Mouse (Mus musculus) hindbrain, embryonic 13.5 days (tissue): ENCODE measurements around the gene Hyou1. TPM values are rescaled to one million over a fixed set of nuclear protein-coding genes. Genes with fewer than 3 reads are reported as not detected.
"Not testable (repeated sequence)": the region's sequence is repeated elsewhere in the genome, so short reads cannot be mapped to it uniquely, and the experiment has no call there.

ENCODE experiments used
- ATAC-seq: fragments of 200-750 bp; cut with Nextera tagmentation; 2 replicates; pipeline ENCODE4 v1.8.0; 2017; ENCODE audit warnings: moderate TSS enrichment; ENCODE audit not compliant: low FRiP score
- H3K27ac ChIP-seq: fragments of 300-500 bp; sonication (generic); 2 replicates; pipeline ENCODE4 v1.5.1; 2015; ENCODE audit warnings: inconsistent platforms, mild to moderate bottlenecking, moderate library complexity
- H3K27me3 ChIP-seq: fragments of 300-500 bp; sonication (generic); 2 replicates; pipeline ENCODE4 v1.6.1; 2015; ENCODE audit warnings: mild to moderate bottlenecking, inconsistent platforms
- H3K36me3 ChIP-seq: fragments of 300-500 bp; sonication (generic); 2 replicates; pipeline ENCODE4 v1.6.1; 2015; ENCODE audit warnings: mild to moderate bottlenecking, inconsistent platforms
- H3K4me1 ChIP-seq: fragments of 300-500 bp; sonication (generic); replicated peaks from 2 replicates; pipeline ENCODE4 v1.6.1; 2015; ENCODE audit warnings: inconsistent platforms
- H3K4me2 ChIP-seq: fragments of 300-500 bp; sonication (generic); 2 replicates; pipeline ENCODE4 v1.6.1; 2015; ENCODE audit warnings: inconsistent platforms, mild to moderate bottlenecking, moderate library complexity
- H3K4me3 ChIP-seq: fragments of 300-500 bp; sonication (generic); 2 replicates; pipeline ENCODE4 v1.5.1; 2015; ENCODE audit warnings: mild to moderate bottlenecking, inconsistent platforms
- H3K9ac ChIP-seq: fragments of 300-500 bp; sonication (generic); 2 replicates; pipeline ENCODE4 v1.6.1; 2015; ENCODE audit warnings: mild to moderate bottlenecking, inconsistent platforms
- H3K9me3 ChIP-seq: fragments of 300-500 bp; sonication (generic); 2 replicates; pipeline ENCODE4 v1.6.1; 2016; ENCODE audit warnings: inconsistent platforms
- WGBS: fragments of 180-500 bp; shearing (Covaris S2); methylation state at CpG from one replicate; pipeline ENCODE4 v1.1.7; 2015; 5-methylcytosine and 5-hydroxymethylcytosine counted together
- polyA plus RNA-seq: library from polyadenylated mRNA; unstranded; fragments of >200 nt; fragmentation: Nextera tagmentation; extraction: Ambion mirVana; gene quantifications from 2 replicates; pipeline ENCODE4 v1.2.1, GENCODE M21; 2015

The Hyou1 gene
- polyA plus RNA-seq, 1 experiment from 2014 or later = 27.7 TPM

DNA sequence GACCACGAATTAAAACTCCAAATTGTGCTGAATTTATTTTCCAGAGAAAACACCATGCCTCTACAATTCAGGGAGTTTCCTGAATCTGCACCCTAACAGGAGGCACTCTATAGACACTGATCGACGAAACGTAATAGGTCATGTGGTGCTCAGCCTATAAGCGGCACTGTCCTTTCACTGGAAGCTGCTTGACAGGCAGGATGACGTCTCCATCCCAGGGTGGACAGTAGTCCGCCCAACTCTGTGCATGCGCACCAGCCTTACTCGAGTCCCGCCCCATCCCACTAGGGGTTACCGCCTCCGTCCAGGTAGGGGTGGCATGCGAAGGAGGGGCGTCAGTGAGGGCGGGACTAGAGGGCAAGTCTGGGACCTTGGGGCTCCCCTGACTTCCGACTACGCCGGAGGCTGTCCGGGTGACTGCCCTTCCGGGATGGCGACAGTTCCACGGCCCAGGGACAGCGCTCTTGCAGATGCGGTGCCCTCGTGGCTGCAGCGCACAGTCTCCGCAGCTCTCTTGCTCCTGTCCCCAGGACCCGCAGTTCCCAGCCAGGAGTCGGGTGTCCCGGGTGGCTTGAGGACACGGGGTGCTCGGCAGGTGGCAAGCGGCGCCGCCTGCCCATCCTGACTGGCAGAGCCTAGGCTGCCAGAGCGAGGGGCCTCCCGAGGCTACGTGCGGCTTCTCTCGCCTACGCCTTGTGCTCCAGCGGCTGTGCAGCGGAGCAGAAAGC is 17.6 kb downstream of the Hyou1 start, which contains the start of gene Slc37a4:
Gene Slc37a4 (plus strand): TSS at position 169 of the 728 bp plus-strand sequence.
- Histone ChIP-seq H3K36me3 (peaks cover 34% of the 10 kb centered on the region), H3K27me3 (no peaks in the 10 kb centered on the region), H3K9me3 (no peaks in the 10 kb centered on the region), H3K4me3 (peak within 1 kb of the TSS; percentile 61), H3K4me1 (peaks cover 41% of the 10 kb centered on the region), H3K9ac (peak within 1 kb of the TSS; percentile 90), H3K27ac (peak within 1 kb of the TSS; percentile 92), H3K4me2 (peak within 1 kb of the TSS; percentile 88)
- WGBS = under 1% methylated on average over 43 of the region's 43 CpGs
- peak; percentile 98 for ATAC-seq

DNA sequence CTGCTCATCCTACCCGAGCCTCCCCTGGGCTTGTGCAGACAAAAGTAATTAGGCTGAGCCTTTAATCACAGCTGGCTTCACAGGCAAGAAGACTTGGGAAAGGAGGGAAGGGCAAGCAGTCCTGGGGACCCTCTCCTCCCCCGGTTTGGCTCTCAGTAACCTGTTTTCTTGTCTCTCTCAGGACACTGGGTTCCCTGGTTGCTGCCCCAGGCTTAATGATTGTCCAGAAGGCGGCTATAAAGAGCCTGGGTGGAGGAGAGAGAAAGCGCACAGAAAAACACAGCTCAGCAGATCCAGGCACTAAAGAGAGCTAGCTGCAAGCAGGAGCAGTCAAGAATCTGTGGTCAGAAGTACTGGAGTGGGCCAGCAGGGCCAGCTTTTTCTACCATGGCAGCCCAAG is 18.8 kb downstream of the Hyou1 start:
- Histone ChIP-seq H3K9ac (peak overlapping the region; percentile 90), H3K4me1 (peaks cover 41% of the 10 kb centered on the region)
- WGBS = 17% methylated on average over 4 of the region's 4 CpGs

DNA sequence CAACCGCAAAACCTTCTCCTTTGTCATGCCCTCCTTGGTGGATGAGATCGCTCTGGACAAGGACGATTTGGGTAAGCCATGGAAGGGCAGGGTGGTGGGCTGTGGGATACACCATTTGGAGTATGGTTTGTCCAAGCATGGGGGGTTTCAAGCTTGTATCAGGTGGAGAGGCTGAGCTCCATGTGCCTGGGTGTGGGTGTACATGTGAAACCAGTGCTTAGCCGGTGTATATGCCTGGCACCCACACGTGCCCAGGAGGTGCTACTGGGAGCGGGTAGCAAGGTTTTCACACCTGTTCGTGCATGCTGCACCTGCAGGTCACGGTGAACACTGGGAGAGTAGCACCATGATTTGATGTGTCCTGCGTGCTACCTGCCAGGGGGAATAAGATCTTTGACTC is 19.3 kb downstream of the Hyou1 start:
- Histone ChIP-seq H3K9ac (peak overlapping the region; percentile 90), H3K36me3 (peaks cover 46% of the 10 kb centered on the region), H3K27ac (peak overlapping the region; percentile 92), H3K4me1 (peaks cover 41% of the 10 kb centered on the region), H3K27me3 (no peaks in the 10 kb centered on the region), H3K4me3 (peak overlapping the region; percentile 61), H3K4me2 (peak overlapping the region; percentile 88), H3K9me3 (no peaks in the 10 kb centered on the region)
- WGBS = 83% methylated on average over 9 of the region's 9 CpGs
- ATAC-seq = no peak

More for the DNA sequence above, 18.8 kb downstream of the Hyou1 start:
- H3K36me3 ChIP-seq = peaks cover 41% of the 10 kb centered on the region
- ATAC-seq = no peak
- H3K27ac ChIP-seq = peak overlapping the region; percentile 92
- H3K27me3 ChIP-seq = no peaks in the 10 kb centered on the region
- H3K4me2 ChIP-seq = peak overlapping the region; percentile 88
- no peaks in the 10 kb centered on the region for H3K9me3 ChIP-seq
- peak overlapping the region; percentile 61 for H3K4me3 ChIP-seq

- H3K36me3 ChIP-seq = peaks cover 53% of the 10 kb centered on the region
- peak overlapping the region; percentile 90 for H3K9ac ChIP-seq
- no peak for ATAC-seq
- peak overlapping the region; percentile 92 for H3K27ac ChIP-seq
- H3K4me2 ChIP-seq = peak overlapping the region; percentile 88
- H3K27me3 ChIP-seq = no peaks in the 10 kb centered on the region
- peak overlapping the region; percentile 61 for H3K4me3 ChIP-seq
- H3K4me1 ChIP-seq = peaks cover 47% of the 10 kb centered on the region
- WGBS = 85% methylated on average over 13 of the region's 13 CpGs
- no peaks in the 10 kb centered on the region for H3K9me3 ChIP-seq
Observed at GRCm38 (mm10) chr9:44399114-44399794, 20.0 kb downstream of the Hyou1 start.

DNA sequence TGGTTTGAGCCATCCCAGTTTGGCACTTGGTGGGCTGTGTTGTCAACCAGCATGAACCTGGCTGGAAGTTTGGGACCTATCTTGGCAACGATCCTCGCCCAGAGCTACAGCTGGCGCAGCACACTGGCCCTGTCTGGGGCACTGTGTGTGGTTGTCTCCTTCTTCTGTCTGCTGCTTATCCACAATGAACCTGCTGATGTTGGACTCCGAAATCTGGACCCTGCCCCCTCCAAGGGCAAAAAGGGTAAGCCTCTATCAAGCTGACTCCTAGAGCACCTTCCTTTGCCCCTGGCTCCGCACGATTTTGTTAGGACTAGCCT is 20.5 kb downstream of the Hyou1 start:
- no peak for ATAC-seq
- peak overlapping the region; percentile 88 for H3K4me2 ChIP-seq
- H3K27me3 ChIP-seq = no peaks in the 10 kb centered on the region
- peaks cover 51% of the 10 kb centered on the region for H3K4me1 ChIP-seq
- H3K9ac ChIP-seq = peak overlapping the region; percentile 90
- peaks cover 58% of the 10 kb centered on the region for H3K36me3 ChIP-seq
- H3K4me3 ChIP-seq = peak overlapping the region; percentile 61
- no peaks in the 10 kb centered on the region for H3K9me3 ChIP-seq
- 92% methylated on average over 6 of the region's 6 CpGs for WGBS
- H3K27ac ChIP-seq = 0 out of 2 replicates have a peak overlapping the region, but pooled peaks have one; percentile 24

DNA sequence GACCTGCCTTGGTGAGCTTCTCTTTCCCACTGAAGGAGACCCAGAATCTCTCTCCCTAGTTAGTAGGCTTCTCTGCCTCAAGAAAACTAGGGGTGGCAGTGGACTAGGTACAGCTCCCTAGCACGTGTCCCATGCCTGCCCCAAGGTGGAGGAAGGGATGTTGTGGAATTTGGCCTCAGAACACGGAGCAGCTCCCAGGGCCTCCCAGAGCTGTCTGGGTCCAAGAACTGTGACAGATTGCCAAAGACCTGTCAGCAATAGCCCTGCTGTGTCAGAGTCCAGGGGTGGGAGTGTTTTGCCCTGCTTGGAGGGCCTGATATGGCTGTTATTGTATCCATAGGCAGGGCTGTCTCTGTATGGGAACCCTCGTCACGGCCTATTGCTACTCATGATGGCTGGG is 21.8 kb downstream of the Hyou1 start:
- H3K9ac ChIP-seq = 0 out of 2 replicates have a peak overlapping the region, but pooled peaks have one; percentile 39
- no peak overlapping the region for H3K4me2 ChIP-seq
- peaks cover 63% of the 10 kb centered on the region for H3K4me1 ChIP-seq
- H3K36me3 ChIP-seq = peaks cover 67% of the 10 kb centered on the region
- H3K9me3 ChIP-seq = no peaks in the 10 kb centered on the region
- WGBS = 84% methylated on average over 4 of the region's 4 CpGs
- H3K4me3 ChIP-seq = no peak overlapping the region
- no peak for ATAC-seq
- H3K27me3 ChIP-seq = no peaks in the 10 kb centered on the region
- H3K27ac ChIP-seq = no peak overlapping the region

- Histone ChIP-seq H3K27me3 (no peaks in the 10 kb centered on the region), H3K4me2 (no peak overlapping the region), H3K9ac (no peak overlapping the region), H3K9me3 (no peaks in the 10 kb centered on the region), H3K4me3 (no peak overlapping the region), H3K36me3 (peaks cover 69% of the 10 kb centered on the region), H3K4me1 (peaks cover 52% of the 10 kb centered on the region), H3K27ac (no peak overlapping the region)
- ATAC-seq = no peak
- 97% methylated on average over 3 of the region's 3 CpGs for WGBS
Observed at GRCm38 (mm10) chr9:44405011-44405410, 25.7 kb downstream of the Hyou1 start.

DNA sequence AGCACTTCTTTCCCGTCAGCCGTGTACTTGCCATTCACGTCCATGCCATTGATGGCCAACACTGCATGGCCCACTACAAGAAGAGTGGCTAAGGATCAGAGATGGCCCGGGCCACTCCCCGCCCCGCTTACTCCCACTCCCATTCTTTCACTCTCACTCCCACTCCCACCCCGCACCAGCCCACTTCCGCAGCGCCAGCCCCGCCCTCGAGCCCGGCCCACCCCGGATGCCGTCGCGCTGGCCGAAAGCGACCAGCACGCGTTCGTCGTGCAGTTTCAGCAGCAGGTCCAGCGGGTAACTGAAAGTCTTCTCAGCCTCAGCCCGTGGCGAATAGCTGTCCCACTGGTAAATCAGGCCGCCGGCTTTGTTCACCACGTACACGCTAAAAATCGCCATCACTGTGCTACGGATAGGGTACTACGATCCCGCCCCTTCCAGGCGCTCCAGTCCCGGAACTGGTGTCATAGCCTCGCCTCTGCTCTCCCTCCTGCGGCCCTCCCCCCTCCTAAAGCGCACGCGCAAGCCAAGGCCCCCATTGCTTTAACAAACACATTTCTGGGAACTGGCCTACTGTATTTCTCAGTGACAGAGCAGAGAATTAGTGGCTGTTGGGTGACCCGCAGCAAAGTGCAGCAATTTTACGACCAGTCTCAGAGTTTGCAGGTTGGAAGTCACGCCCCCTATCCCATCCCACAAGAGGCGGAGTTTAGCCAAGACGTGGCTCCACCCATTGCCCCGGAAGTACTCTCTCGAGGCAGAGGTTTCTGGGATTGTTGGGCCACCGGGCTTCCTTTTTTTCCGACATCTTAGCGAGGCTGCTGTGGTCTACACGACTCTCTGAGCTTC is 27.8 kb downstream of the Hyou1 start, which contains the start of the genes Rps25 and Trappc4:
Gene Rps25 (plus strand): TSS at position 234 of the 846 bp plus-strand sequence.
Gene Trappc4 (minus strand): TSS at position 695 of the 846 bp plus-strand sequence.
- peak within 1 kb of the TSS; percentile 78 for H3K4me2 ChIP-seq
- peak within 1 kb of the TSS; percentile 97 for H3K27ac ChIP-seq
- peak within 1 kb of the TSS; percentile 89 for H3K9ac ChIP-seq
- H3K27me3 ChIP-seq = no peaks in the 10 kb centered on the region
- peaks cover 43% of the 10 kb centered on the region for H3K4me1 ChIP-seq
- peaks cover 69% of the 10 kb centered on the region for H3K36me3 ChIP-seq
- WGBS = under 1% methylated on average over 51 of the region's 51 CpGs
- H3K4me3 ChIP-seq = peak within 1 kb of the TSS; percentile 80
- no peaks in the 10 kb centered on the region for H3K9me3 ChIP-seq
- ATAC-seq = peak; percentile 98

GRCm38 (mm10) chr9:44407752-44408097 is 28.4 kb downstream of the Hyou1 start:
- peak overlapping the region; percentile 80 for H3K4me3 ChIP-seq
- H3K36me3 ChIP-seq = peaks cover 69% of the 10 kb centered on the region
- peak overlapping the region; percentile 78 for H3K4me2 ChIP-seq
- no peaks in the 10 kb centered on the region for H3K27me3 ChIP-seq
- H3K9ac ChIP-seq = peak overlapping the region; percentile 89
- H3K9me3 ChIP-seq = no peaks in the 10 kb centered on the region
- ATAC-seq = no peak
- under 1% methylated on average over 24 of the region's 24 CpGs for WGBS
- peaks cover 43% of the 10 kb centered on the region for H3K4me1 ChIP-seq
- peak overlapping the region; percentile 97 for H3K27ac ChIP-seq

DNA sequence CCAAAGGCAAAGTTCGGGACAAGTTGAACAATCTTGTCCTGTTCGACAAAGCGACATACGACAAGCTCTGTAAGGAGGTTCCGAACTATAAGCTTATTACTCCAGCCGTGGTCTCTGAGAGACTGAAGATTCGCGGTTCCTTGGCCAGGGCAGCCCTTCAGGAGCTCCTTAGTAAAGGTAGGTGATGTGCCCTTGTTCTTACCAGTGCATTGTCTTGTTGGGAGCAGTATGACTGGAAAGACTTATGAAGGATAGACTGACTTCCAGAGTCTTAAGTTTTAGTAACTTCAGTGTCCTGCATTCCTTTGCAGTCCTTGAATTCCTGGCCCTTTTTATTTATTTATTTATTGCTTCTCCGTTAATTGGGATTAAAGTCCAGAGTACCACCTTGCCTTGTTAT is 29.4 kb downstream of the Hyou1 start:
- peak overlapping the region; percentile 80 for H3K4me3 ChIP-seq
- H3K36me3 ChIP-seq = peaks cover 68% of the 10 kb centered on the region
- WGBS = 87% methylated on average over 9 of the region's 9 CpGs
- peak overlapping the region; percentile 78 for H3K4me2 ChIP-seq
- peak overlapping the region; percentile 89; the same call in 1 of the 2 replicates for H3K9ac ChIP-seq
- H3K9me3 ChIP-seq, ATAC-seq, H3K27ac ChIP-seq, H3K27me3 ChIP-seq: not testable (repeated sequence)
- peaks cover 42% of the 10 kb centered on the region for H3K4me1 ChIP-seq

DNA sequence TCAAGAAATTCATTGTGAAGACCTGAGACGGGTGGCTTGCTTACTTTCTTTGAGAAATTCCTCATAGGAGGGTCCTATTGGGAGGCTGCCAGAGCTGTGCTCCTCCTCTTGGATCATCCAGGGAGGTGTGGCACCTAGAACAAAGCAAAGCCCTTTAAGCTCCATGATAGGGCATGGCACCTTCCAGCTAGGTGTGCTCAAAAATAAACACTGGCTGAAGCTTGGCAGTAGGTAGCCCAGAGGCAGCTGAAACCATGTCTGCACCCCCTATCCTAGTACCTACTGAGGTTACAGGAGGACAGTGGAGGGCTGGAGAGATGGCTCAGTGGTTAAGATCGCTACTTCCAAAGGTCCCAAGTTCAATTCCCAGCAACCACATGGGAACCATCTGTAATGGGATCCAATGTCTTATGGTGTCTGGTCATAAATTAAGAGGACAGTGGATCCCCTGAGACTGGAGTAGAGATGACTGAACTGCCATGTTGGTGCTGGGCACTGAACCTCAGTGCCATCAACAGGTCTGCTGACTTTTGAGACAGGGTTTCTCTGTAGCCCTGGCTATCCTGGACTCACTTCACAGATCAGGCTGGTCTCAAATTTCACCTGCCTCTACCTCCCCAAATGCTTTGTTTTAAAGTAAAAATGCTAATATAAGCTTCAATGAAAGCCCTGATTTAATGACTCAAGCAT is 31.5 kb downstream of the Hyou1 start:
- H3K36me3 ChIP-seq = peaks cover 58% of the 10 kb centered on the region
- no peak overlapping the region for H3K4me2 ChIP-seq
- no peak overlapping the region for H3K4me3 ChIP-seq
- ATAC-seq = no peak
- no peak overlapping the region for H3K9ac ChIP-seq
- peaks cover 22% of the 10 kb centered on the region for H3K4me1 ChIP-seq
- H3K27ac ChIP-seq = no peak overlapping the region
- no peaks in the 10 kb centered on the region for H3K27me3 ChIP-seq
- WGBS = 79% methylated on average over 2 of the region's 2 CpGs
- H3K9me3 ChIP-seq = no peaks in the 10 kb centered on the region
